Comparison of ENCODE assay signal across 34 mouse cellular contexts in the genomic region with DNA sequence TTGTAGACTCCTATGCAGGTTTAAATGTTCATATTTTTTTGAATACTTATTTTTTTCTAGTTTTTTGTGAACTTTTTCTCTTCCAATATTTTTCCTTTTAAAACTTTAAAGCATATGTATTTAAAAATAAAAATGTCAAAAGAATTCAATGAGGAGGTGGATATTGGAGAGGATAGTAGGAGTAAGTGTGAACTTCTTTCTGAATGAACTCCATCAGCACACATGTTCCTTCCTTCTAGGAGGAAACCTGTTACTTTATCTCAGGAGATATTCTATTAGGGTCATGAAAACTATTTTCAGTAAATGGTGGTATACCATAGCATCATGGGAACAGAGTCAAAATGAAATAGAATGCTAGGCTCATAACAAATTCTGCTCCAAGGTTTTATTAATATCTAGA. TPM values are rescaled to one million over a fixed set of nuclear protein-coding genes. Genes with fewer than 3 reads are reported as not detected.
"Had no signal": no experiment of that assay in that cellular context is flagged by ENCODE, and none has a peak within 500 bp of the region (broad histone marks: within the 10 kb centered on the region; RNA-seq: fewer than 3 reads in every experiment).

No protein-coding gene starts in this region.

- H3K4me3 ChIP-seq: limb, embryonic 10.5 days; limb, embryonic 12.5 days; limb, embryonic 13.5 days; limb, embryonic 15.5 days; liver, embryonic 12.5 days; liver, embryonic 13.5 days; liver, embryonic 15.5 days; lung, embryonic 15.5 days; megakaryocyte, embryonic 14.5 days; midbrain, embryonic 10.5 days; midbrain, embryonic 12.5 days; midbrain, embryonic 13.5 days; midbrain, embryonic 15.5 days; myocyte had no signal

- ATAC-seq: liver, embryonic 12.5 days; liver, postnatal 0 days; lung, postnatal 0 days; midbrain, embryonic 13.5 days; midbrain, embryonic 15.5 days; midbrain, embryonic 16.5 days had no signal

- H3K27ac ChIP-seq: limb, embryonic 10.5 days; limb, embryonic 12.5 days; limb, embryonic 13.5 days; limb, embryonic 15.5 days; liver, embryonic 12.5 days; liver, embryonic 13.5 days; liver, embryonic 14.5 days; liver, embryonic 15.5 days; lung, embryonic 15.5 days; macrophage; midbrain, embryonic 10.5 days; midbrain, embryonic 12.5 days; midbrain, embryonic 13.5 days; midbrain, embryonic 15.5 days had no signal

- DNase-seq: left cerebral cortex, postnatal 4 days; liver; liver, embryonic 13.5 days; liver, postnatal 0 days; lung, adult 18-20 months; lung, adult 2 months; lung, embryonic 14.5 days; lung, postnatal 10 days; lung, postnatal 14 days; lung, postnatal 36 days; lung, postnatal 4 days; midbrain, embryonic 14.5 days had no signal

RNA-seq across cellular contexts. Expression of a gene that starts 30.2 kb away (rescaled TPM):
- total RNA-seq: liver, adult 2 months; megakaryocyte progenitor cell, adult 5-6 weeks; megakaryocyte, adult 5-6 weeks; megakaryocyte-erythroid progenitor cell, adult 5-6 weeks; monocyte, adult 5-6 weeks had no signal
